Mouse (Mus musculus) ovary, postnatal 14 days (tissue): ENCODE measurements around the gene Polg.

Experiments used
- DNase-seq: peaks from one replicate; pipeline ENCODE4 v3.0.0; 2022; ENCODE audit warnings: low spot score

Gene Polg

DNA sequence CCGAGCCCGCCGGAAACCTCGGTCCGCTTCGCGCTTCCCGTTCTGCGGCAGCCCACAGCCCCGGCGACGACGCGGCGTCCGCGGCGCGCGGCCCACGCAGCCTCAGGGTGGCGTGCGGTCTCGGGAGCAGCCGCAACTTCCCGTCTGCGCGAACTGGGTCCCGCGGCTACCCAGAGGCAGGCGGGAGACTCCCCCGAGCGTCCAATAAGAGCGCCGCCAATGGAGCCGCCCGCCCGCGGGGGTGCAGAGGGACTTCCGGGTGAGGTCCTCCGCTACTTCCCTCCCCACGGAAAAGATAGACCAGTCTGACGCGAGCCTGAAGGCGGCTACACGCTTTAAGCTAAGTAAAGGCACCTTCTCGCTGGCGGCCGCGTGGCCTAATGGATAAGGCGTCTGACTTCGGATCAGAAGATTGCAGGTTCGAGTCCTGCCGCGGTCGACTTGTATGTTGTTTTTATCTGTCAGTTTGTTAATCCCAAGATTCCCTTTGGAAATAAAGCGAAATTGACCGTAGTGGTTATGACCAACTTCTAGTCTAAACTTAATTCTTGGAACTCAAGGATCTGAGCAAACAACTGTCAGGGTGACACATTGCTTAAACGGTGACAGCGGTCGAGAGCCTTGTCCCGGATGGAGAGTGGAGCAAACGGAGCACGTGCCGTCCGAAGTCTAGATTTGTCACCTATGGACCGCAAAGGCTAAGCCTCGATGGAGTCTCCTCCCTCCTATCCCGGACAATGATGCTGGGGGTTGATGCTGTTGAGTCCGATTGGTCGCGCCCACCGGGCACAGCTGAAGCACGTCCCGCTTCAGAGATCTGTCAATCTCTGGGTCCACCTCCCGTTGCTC is at the start of gene Polg:
Gene Polg, minus strand, starts transcription at position 310 of the 849 bp plus-strand sequence.
- peak; percentile 99 for DNase-seq

DNA sequence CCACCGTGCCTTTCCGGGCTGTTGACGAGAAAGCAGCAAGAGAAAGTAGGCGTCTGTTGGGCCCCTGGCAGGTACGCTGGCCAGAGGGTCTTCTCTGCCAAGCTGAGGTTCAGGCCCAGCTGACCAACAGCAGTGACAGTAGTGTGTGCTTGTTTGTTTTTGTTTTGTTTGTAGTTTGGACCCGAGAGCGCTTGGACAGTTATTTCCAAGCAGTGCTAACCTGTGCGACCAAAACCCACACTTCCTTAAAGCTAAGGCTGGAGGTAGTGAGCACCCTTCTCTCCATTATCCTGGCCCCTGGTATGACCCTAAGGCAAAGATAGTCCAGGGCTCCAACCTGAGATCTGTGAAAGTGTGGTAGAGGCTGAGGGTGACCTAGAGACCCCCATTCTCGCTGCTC is 49.7 kb upstream of the Polg start:
- DNase-seq = no peak

DNA sequence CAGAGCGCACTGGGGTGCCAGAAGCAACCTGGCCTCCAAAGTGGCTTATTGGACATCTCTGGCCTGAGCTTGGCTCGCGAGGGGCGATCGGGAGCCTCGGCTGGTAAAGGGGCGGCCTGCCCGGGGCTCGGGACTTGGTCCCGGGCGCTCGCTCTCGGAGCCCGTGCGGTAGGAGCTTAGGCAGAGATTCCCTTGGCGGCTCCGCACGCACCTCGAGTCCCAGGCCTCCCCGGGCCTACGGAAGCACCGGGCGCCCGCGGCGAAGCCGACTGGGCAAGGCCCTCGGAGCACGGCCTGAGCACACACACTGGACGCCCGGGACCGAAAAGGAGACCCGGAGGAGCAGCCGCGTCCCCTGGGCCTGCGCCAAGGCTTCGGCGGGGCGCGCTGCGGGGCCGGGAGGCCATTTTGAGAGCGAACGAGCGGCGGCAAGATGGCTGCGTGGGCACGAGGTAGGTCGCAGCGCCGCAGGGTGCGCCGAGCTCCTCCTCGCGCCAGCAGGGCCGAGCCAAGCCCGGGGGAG is 49.1 kb upstream of the Polg start:
- DNase-seq = no peak

DNA sequence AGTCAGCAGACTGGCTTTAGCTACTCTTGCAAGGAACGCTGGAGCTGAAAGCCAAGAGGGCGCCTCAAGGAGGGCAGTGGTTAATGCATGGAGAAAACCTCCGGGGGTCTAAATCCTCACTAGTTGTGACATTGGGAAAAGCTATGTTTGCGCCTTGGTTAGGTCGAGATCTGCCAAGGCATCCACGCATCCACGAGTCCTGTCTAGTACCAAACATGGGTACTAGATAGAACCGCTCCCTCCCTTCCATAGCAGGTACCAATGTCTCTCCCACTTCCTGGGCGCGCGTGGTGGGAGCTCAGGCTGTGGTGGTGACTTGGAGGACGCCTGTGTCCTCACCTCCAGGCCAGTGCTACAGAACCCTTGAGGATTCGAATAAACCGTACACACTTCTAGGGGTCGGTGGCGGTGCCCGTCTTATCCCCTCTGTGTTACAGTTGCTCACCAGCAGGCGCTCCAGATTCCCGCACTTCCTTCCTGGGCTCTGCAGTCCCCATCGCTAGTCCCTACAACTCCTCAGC is 48.3 kb upstream of the Polg start:
- no peak for DNase-seq

DNA sequence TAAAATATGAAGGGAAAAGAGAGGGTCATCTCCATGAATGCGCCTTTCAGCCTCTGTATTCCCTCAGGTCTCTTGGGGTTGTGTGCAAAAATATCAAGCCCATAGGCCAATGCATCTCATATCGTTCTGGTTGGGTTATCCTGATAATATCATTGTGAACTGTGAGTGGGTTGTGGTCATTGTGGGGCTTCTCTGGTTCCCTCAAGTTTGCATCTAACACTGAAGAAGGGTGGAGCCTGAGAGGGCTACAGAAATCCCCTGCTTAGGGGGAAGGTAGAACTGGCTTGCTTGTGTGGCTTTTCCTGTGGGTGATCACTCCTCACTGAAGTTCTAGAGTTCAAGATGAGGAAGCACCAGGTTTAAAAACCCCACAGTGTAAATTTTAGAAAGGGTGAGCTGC is 47.3 kb upstream of the Polg start:
- no peak for DNase-seq

DNA sequence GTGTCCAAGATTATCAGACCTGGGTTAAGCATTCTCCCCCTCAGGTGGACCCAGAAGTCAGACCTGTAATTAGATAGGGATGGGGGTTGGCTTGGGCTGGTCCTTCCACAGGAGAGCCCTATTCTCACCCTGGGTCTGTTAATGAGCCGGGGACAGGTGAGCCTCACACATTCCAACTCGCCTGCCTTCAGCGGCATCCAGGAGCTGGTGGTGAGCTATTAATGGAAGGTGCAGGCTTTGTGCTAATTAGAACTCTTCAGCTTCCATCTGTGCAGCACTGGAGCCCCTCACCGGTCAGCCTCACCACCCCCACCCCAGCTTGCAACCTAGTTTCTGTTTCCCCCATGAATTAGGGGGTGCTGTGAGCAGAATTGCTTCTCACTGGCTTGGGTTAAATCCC is 46.3 kb upstream of the Polg start:
- DNase-seq = no peak

DNA sequence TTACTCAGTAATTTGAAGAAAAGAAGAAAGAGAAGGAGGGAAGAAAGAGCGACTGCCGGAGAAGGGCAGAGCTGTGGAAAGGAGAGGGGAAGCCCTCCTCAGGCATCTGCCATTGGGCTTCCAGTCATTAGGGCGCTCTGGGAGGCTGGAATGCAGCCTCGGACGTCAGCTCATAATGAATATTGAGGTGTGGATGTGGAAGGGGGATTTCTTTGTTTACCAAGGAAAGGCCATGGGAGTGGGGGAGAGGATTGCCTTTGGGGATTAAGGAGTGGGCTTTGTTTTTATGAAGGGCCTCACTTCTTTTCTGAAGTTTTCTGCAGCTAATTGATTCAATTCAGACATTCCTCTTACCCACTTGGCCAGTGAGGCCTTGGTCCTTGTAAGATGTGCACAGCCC is 45.5 kb upstream of the Polg start:
- DNase-seq = no peak

DNA sequence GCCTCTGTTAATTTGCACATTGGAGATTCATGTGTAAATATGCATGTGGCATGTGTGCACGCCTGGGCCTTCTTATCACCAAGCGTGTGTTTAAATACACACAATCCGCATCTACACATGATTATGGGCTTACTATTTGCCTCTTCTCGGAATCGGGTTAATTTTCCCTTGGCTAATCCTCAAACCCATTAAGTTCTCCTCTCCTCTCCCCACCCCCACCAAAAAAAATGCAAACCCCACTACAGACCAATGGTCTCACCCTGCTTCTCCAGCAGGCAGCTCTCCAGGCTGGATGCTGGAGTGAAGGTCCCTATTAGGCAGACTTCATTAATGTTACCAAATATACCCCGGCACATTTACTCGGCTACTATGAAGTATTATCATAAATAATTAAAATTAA is 45.0 kb upstream of the Polg start:
- DNase-seq = no peak

DNA sequence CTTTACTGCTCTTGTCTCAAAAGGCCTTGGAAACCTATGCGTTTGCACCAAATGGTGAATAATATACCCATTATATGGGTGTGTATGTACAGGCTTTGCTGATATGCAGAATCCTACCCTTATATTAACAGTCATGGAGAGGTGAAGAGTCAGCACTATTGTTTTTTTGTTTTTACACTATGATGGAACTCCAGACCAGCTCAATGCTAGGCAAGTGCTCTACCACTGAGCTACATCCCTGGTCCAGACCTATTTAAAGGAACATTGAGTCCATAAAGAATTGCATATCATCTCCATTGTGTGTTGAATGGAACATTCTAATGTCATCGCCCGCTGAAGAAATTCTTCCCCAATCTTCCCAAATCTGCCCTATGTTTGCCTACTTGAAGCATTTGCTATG is 44.5 kb upstream of the Polg start:
- no peak for DNase-seq

DNA sequence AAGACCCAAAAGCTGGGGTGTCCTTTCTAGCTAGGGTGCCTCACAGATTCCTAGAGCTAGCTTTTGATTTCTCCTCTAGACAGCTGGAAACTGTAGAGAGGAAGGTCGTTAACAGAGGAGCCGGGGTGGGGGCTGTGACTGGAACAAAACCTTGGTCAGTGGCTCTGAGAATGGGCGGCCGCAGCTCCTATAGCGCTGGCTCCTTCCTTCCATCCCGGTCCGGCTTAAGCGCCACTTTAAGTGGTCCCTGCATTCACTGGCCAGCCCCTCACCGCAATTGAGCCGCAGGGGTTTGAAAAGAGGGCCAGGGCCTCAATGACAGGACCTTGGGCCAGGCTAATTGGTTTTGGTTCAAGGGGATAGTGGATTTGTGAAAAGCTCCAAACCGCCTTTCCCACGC is 43.5 kb upstream of the Polg start:
- no peak for DNase-seq

DNA sequence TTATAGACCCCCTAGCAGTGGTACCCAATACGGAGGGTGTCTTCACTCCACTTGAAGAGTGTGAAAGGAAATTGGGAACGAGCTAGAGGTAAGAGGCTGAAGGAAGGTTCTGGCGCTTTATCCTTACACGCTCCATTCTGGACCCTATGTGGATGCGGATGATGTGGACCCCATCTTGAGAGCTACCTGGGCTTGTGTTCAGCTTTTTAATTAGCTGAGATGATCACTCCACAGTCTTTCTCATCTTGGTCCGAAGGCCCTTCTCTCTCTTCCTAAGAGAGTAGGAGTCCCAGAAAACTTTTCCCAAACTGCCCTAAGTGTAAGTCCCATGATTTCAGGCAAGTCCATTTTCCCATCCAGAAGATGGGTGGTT is 43.1 kb upstream of the Polg start:
- DNase-seq = no peak

DNA sequence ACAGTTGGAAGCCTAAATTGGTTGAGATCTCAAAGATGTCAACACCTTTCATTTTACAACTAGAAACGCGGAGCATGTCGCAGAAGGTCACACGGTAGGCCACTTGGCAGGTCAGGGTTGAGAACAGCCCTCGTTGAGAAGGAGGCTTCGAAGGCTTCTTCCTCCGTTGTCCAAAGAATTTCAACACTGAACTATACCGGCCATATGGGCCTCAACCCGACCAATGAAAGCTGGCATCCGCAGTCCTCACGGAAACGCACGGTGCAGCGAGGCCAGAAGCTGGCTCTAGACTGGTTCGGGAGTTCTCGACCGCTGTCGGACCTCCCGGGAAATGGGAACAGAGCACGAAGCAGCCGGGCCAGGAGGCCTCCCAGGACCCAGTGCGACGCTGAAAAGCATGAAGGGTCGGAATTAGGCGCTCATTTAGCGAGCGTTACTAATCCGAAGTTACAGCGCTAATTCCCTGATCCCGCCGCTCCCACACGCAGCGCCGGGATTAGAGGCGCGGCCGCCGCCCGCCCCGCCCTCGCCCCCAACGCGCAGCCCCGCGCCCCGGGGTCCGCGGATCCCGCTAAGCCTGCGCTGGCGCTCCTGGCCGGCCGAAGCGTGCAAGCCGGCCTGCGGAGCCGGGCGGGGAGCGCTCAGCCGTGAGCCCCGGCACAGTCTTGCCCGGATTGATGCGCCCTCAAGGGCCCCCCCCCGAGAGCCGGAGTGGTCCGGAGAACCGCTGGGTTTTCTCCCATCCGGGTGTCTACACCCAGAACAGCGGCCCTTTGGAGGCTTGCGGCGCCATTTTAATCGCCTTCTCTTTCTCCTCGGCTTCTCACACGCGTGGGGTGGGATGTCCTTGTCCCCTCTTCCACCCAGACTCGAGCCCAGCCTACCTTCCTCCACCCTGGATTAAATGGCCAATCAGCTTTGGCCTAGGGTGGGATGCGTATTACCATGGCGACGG is 42.4 kb upstream of the Polg start:
- DNase-seq = no peak

DNA sequence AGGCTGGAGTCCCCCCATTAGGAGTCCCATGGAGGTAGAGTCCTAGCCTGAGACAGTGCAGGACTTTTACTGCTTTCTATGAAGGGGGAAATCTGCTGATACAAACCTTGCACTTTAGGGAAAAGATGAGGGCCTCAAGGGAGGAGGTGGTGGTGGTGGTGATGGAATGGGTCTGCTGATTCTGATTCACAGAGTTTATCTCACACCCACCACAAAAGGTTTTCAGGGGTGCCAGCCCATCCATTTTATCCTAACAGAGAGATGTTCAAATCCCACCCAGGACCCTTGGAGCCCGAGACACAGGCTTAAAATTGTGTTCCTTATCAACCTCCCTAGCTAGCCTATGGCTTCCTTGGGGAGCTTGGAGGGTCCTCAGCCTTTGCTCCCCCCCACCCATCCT is 41.6 kb upstream of the Polg start:
- DNase-seq = no peak

DNA sequence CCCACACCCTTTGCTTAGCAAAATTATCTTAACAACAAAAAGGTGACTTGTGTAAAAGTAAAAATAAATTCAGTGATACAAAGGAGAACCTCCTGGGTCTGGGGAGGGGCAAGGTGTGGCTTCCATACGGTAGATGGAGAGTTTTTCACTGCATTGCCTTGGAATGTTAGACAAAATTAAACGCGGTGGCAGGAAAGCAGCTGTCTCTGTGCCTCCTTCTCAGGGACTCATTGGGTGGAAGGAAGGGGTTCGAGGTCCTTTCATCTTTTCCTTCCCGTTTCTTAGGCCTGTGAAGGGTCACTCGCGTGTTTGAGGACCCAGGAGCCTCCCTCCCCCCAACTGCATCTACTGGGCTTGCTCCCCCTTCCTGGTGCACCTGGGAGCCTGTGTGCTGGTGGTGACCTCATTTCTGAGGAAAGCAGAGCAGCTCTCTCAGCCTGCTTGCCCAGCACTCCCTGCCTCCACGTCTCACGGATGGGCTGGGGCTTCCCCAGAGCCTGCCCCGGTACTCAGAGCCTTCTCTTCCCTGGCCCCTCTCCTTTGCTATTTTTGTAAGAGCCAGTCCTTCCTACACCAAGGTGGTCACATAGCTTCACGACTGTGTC is 41.0 kb upstream of the Polg start:
- no peak for DNase-seq

DNA sequence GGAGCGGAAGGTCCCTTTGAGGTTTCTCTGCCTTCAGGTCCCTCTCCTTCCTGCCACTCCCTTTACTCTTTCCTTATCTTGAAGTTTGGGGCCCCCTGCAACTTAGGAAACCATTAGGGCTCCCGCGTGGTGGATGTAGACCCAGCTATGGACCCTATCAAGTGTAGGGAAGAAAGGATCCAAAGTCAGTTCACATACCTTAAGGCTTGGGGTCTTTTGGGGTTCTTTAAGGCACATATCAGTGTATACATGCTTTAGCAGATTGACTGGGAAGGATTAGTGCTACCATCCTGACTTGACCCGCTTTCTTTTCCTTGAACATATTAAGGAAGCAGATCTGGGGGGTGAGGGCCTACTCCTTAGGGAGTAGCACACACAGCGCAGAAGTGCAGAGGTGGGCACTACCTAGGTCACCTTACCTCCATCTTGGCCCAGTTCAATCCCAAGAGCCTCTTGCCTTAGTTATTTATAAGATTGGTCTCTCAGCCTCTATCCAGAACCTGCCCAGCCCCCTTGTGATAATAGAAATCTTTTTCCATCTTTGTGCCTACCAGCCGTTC is 40.4 kb upstream of the Polg start:
- DNase-seq = no peak

DNA sequence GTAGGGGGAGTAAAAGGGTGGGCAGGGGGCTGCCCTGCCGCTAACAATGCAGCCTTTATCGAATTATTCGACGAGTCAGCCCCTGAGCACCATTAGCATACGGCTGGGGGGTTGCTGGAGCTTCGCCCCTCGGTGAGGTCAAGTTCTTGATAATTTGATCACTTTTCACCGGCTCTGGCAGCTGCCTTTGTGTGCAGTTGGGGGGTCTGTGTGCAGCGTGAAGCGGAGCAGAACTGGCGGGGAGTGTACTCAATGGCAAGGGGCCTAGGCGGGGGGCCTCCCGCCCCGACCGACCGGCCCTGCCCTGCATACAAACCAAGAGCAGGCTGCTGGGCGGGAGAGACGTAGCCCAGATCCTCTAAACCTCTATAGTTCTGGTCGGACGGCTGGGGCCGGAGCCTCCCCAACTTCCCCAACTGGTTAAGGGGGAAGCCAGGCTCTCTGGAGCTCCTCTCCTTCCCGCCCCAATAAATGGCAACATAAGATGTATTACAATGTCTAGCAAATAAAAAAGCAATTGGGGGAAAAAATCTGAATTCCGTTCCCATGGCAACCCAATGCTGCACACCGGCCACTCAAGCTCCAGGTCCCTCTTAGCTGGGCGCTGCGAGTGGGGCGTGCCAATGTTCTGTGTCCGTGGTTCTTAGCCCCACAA is 39.8 kb upstream of the Polg start:
- no peak for DNase-seq

DNA sequence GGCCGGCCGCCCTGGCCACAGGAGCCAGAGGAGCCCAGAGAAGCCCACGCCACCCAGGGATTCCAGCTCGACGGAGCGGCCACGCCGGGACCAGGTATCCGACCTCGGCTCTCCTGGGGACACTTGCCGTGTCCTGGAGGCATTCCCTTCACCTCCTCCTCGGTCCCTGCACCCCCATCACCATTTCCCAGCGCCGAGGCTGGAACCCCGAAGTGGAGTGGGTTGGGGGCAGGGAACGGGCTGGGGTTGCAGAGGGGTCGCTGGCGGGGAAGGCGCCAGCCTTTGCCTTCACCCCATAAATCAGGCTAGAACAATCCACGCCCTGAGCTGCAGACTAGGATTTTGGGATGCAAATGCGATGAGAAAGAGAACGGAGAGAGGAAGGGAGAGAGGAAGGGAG is 39.2 kb upstream of the Polg start:
- no peak for DNase-seq

DNA sequence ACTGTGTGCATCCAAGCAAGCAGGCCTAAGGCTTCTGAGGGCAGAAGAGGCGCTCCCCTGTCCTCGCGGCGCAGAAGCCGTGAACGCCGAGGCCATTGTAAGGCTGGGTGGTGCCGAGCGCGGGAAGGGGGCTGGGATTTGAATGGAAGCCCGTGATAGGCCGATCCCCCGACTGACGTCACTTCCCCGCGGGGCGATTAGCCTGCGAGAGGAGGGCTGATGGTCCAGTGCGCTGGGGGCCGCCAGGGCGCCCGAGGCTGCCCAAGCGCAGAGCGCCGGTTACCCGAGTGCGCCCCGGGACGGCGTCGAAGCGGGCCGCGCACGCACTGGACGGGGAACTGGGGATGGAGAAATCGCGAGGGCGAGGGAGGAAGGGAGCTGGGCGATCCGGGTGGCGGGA is 38.6 kb upstream of the Polg start:
- DNase-seq = no peak

DNA sequence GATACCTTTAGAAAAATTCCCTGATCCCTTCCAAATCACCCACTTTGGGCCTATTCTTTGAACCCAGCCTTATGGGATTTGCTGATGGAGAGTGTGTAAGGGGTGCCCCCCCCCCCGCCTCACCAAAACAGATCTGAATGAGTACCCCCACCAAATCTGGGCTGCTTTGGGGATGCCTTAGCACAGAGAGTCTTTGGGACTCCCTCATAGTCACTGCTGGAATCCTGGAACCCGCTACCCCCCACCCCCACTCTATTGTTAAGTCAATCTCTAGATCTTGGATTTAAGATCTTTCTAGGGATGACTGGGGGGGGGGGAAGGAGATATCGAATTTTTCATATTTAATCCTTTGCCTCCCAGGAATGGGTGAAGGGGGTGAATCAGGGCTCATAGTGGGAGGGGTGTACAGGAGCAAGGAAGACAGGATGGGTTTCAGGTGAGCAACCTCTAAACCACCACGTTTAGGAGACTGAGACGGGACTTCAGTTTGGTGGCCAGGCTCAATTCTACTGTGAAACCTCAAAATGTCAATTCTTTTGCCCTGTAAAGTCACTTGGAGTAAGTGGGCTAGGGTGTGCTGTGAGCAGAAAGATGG is 37.6 kb upstream of the Polg start:
- no peak for DNase-seq

DNA sequence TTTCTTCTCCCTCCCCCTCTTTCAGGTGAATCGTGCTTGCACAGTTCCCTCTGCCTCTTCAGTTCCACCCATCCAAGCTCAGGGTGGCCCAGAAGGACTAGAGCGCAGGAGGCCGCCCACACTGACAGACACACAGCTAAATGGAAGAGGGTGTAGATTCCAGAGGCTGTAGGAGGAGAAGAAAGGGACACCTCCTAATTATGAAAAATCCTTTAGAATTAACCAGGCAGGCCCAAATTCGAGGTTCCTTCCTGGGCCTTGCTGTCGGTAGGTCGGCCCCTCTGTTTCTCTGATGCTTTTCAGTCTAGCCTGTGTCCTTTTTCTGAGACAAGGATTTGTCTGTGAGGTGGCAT is 36.9 kb upstream of the Polg start:
- no peak for DNase-seq
